Mouse (Mus musculus) midbrain, embryonic 10.5 days (tissue): ENCODE measurements around the gene Farp1. TPM values are rescaled to one million over a fixed set of nuclear protein-coding genes. Genes with fewer than 3 reads are reported as not detected.
"Not testable (repeated sequence)": the region's sequence is repeated elsewhere in the genome, so short reads cannot be mapped to it uniquely, and the experiment has no call there.

Source experiments
- DNase-seq: peaks from one replicate; pipeline ENCODE4 v3.0.0-alpha.2; 2017; ENCODE audit warnings: low spot score
- H3K27ac ChIP-seq: fragments of 300-500 bp; sonication (generic); replicated peaks from 2 replicates; pipeline ENCODE4 v1.5.1; 2016; ENCODE audit warnings: mild to moderate bottlenecking
- H3K27me3 ChIP-seq: fragments of 300-500 bp; sonication (generic); 2 replicates; pipeline ENCODE4 v1.6.1; 2016; ENCODE audit warnings: low read depth, mild to moderate bottlenecking; ENCODE audit not compliant: poor library complexity, severe bottlenecking
- H3K36me3 ChIP-seq: fragments of 300-500 bp; sonication (generic); 2 replicates; pipeline ENCODE4 v1.6.1; 2016; ENCODE audit warnings: mild to moderate bottlenecking, moderate library complexity
- H3K4me1 ChIP-seq: fragments of 300-500 bp; sonication (generic); 2 replicates; pipeline ENCODE4 v1.6.1; 2016
- H3K4me3 ChIP-seq: fragments of 300-500 bp; sonication (generic); 2 replicates; pipeline ENCODE4 v1.5.1; 2016; ENCODE audit warnings: mild to moderate bottlenecking, moderate library complexity
- H3K9me3 ChIP-seq: fragments of 300-500 bp; sonication (generic); replicated peaks from 2 replicates; pipeline ENCODE4 v1.6.1; 2016; ENCODE audit warnings: mild to moderate bottlenecking
- WGBS: fragments of 180-500 bp; shearing (Covaris S2); methylation state at CpG from one replicate; pipeline ENCODE4 v1.1.7; 2016; 5-methylcytosine and 5-hydroxymethylcytosine counted together
- polyA plus RNA-seq: library from polyadenylated mRNA; unstranded; fragments of >200 nt; fragmentation: Nextera tagmentation; extraction: Ambion mirVana; gene quantifications from 2 replicates; pipeline ENCODE4 v1.2.1, GENCODE M21; 2016

The Farp1 gene
- polyA plus RNA-seq, 1 experiment from 2014 or later, result 18.2 TPM

- no peak overlapping the region for H3K27ac ChIP-seq
- no peaks in the 10 kb centered on the region for H3K9me3 ChIP-seq
- no peak for DNase-seq
- 85% methylated on average over 8 of the region's 8 CpGs for WGBS
- no peaks in the 10 kb centered on the region for H3K27me3 ChIP-seq
- no peak overlapping the region for H3K4me3 ChIP-seq
- H3K36me3 ChIP-seq, result peaks cover 14% of the 10 kb centered on the region
- H3K4me1 ChIP-seq, result peaks cover 27% of the 10 kb centered on the region
Measured at GRCm38 (mm10) chr14:121112061-121112460, 77.1 kb downstream of the Farp1 start.

- 86% methylated on average over 6 of the region's 6 CpGs for WGBS
- no peak overlapping the region for H3K27ac ChIP-seq
- DNase-seq, result no peak
Measured at GRCm38 (mm10) chr14:121113785-121114184, 78.8 kb downstream of the Farp1 start.

DNA sequence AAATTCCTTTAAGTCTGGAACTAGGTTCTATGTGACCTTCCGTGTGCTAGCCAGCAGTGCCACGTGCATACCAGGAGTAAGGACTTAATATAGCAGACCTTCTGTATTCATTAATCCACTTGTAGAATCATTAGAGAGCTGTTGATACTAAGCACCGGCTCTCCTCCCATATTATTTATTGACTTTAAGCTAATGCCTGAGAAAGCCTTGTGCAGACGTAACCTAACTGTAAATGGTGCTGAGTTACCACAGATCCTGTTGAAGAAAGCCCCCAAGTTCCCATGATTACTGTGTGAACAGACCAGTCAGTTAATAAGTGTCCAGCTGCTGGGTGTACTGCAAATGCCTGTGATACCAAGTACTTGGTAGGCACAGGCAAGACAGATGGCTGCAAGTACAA lies 81.7 kb downstream of the Farp1 start:
- Histone ChIP-seq H3K9me3 (no peaks in the 10 kb centered on the region), H3K27ac (no peak overlapping the region), H3K27me3 (no peaks in the 10 kb centered on the region), H3K4me3 (no peak overlapping the region), H3K36me3 (peaks cover 21% of the 10 kb centered on the region), H3K4me1 (no peaks in the 10 kb centered on the region)
- WGBS, result 93% methylated on average over 4 of the region's 4 CpGs
- no peak for DNase-seq

More at GRCm38 (mm10) chr14:121113785-121114184, 78.8 kb downstream of the Farp1 start:
- peaks cover 11% of the 10 kb centered on the region for H3K4me1 ChIP-seq
- H3K9me3 ChIP-seq, result no peaks in the 10 kb centered on the region
- no peaks in the 10 kb centered on the region for H3K27me3 ChIP-seq
- no peak overlapping the region for H3K4me3 ChIP-seq
- peaks cover 14% of the 10 kb centered on the region for H3K36me3 ChIP-seq

DNA sequence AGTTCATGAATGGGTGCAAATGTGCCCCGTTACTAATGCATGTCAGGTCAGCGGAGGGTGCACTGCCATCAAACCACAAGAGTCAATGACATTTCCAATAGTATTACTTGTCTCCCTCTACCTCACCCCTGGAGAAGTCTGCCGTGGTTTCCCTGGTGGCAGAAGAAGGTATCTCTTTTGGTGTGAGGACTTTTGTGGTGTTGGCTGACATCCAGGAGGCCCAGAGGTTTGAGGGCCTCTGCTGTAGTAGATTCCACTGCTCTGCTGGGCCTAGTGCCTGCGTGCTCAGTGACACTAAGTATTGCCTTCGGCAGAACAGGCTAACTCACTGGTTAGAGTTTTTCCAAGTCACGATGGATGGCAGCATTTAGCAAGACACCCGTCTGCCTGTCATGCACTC lies 83.9 kb downstream of the Farp1 start:
- Histone ChIP-seq H3K9me3 (no peaks in the 10 kb centered on the region), H3K27ac (no peak overlapping the region), H3K36me3 (peaks cover 15% of the 10 kb centered on the region), H3K27me3 (no peaks in the 10 kb centered on the region), H3K4me3 (no peak overlapping the region), H3K4me1 (peaks cover 13% of the 10 kb centered on the region)
- WGBS, result 90% methylated on average over 7 of the region's 7 CpGs
- DNase-seq, result no peak

DNA sequence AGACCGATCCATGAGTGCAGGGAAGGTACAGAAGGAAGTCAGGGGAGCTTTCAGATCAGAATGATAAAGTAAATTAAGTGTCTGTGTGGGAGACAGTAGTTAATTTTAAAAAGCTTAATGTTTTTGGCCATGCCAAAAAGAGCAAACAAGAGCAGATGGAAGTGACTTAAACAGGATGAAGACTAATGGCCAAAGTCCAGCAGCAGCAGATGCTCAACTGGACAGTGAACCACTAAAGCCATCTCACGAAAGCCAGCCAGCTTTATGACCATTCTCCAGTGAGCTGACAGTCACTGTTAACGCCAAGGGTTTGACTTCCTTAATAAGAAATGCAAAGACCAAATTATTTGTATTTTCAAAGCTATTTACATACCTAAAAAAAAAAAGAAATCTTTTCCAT lies 86.7 kb downstream of the Farp1 start:
- no peak for DNase-seq
- peaks cover 17% of the 10 kb centered on the region for H3K4me1 ChIP-seq
- H3K27ac ChIP-seq, result no peak overlapping the region
- WGBS, result 89% methylated on average over 3 of the region's 3 CpGs
- H3K36me3 ChIP-seq, result 0 out of 2 replicates have a peak, but pooled peaks cover 8% of the 10 kb centered on the region
- H3K9me3 ChIP-seq, result no peaks in the 10 kb centered on the region
- H3K4me3 ChIP-seq, result no peak overlapping the region
- no peaks in the 10 kb centered on the region for H3K27me3 ChIP-seq

DNA sequence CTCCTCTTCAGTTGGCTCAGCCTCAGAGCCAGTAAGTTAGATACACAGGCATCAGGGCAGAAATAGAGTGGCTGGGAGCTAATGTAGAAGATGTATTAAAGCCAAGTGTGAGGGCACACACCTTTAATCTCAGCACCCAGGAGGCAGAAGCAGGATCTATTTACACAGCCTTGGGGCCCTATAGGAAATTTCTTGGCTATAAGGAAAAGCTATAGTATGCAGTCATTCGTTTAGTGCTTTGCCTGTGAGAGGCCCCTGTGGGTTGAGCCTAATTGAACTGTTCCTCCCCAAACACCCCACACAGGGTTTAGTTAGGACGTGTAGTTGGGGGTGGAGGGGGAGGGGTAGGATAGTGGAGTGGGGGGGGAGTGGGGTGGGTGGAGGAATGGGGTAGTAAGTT lies 87.9 kb downstream of the Farp1 start:
- no peak for DNase-seq
- H3K36me3 ChIP-seq, result 0 out of 2 replicates have a peak, but pooled peaks cover 8% of the 10 kb centered on the region
- peaks cover 17% of the 10 kb centered on the region for H3K4me1 ChIP-seq
- H3K27me3 ChIP-seq, result no peaks in the 10 kb centered on the region
- H3K9me3 ChIP-seq, result no peaks in the 10 kb centered on the region
- no peak overlapping the region for H3K27ac ChIP-seq
- WGBS, result 63% methylated on average over 2 of the region's 2 CpGs
- H3K4me3 ChIP-seq, result no peak overlapping the region

DNA sequence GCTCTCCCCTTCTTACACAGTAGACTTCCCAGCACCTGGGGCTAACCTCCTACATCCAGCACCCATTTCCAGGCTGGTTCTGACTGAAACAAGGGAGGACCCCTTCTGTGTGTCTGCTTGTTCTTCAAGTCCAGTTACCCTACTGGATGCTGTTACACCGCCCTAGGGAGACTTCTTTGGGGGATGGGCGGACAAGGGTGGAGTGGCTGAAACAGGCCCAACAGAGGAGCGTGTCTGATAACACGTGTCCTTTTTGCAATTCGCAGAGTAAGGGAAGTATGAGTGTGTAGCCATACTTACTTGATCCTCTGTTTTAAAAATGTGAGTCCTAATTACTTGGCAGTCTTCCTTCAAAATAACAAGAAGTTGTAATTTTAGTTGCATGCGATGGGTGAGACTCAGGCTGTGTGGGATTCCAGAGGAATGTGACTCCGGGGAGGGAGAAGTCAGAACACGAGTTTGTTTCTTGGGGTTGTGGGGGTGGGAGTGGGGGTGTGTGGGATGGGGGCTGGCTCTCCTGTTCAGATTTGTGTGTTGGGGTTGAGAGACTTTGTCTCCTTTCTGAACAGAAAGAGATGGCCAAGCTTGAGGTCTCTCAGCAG lies 89.5 kb downstream of the Farp1 start:
- peaks cover 28% of the 10 kb centered on the region for H3K4me1 ChIP-seq
- H3K4me3 ChIP-seq, result no peak overlapping the region
- no peaks in the 10 kb centered on the region for H3K9me3 ChIP-seq
- H3K36me3 ChIP-seq, result 0 out of 2 replicates have a peak, but pooled peaks cover 8% of the 10 kb centered on the region
- 91% methylated on average over 8 of the region's 8 CpGs for WGBS
- no peak for DNase-seq
- H3K27me3 ChIP-seq, result no peaks in the 10 kb centered on the region
- H3K27ac ChIP-seq, result no peak overlapping the region

- H3K27me3 ChIP-seq, result no peaks in the 10 kb centered on the region
- WGBS, result 93% methylated on average over 3 of the region's 3 CpGs
- peaks cover 29% of the 10 kb centered on the region for H3K4me1 ChIP-seq
- no peaks in the 10 kb centered on the region for H3K9me3 ChIP-seq
- no peaks in the 10 kb centered on the region for H3K36me3 ChIP-seq
- DNase-seq, result no peak
- no peak overlapping the region for H3K27ac ChIP-seq
- no peak overlapping the region for H3K4me3 ChIP-seq
Measured at GRCm38 (mm10) chr14:121125651-121126050, 90.7 kb downstream of the Farp1 start.

DNA sequence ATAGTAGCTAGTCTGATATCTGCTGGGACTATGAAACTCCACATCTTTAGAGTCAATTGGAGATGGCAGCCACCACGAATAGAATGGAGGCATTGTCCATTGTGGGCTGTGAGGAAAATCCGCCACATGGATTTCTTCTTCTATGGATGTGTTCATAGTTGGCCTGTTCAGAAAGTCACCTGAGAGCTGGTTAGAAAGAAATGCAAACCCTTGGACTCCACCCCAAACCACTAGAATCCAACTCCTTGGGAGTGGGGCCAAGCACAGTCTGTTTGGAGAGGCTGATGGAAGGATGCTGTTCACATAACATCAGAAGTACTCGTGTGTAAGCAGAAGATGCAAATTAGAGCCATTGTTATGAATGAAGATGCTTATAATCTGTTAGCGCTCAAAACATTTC lies 91.3 kb downstream of the Farp1 start:
- peaks cover 29% of the 10 kb centered on the region for H3K4me1 ChIP-seq
- 91% methylated on average over 4 of the region's 4 CpGs for WGBS

GRCm38 (mm10) chr14:121128858-121129800 lies 94.1 kb downstream of the Farp1 start:
- 40% methylated on average over 19 of the region's 20 CpGs for WGBS
- H3K36me3 ChIP-seq, result no peaks in the 10 kb centered on the region
- H3K27me3 ChIP-seq, result no peaks in the 10 kb centered on the region
- DNase-seq, result no peak
- no peaks in the 10 kb centered on the region for H3K9me3 ChIP-seq
- H3K4me3 ChIP-seq, result no peak overlapping the region
- peaks cover 16% of the 10 kb centered on the region for H3K4me1 ChIP-seq
- H3K27ac ChIP-seq, result peak overlapping the region; percentile 63

More for the DNA sequence above, 91.3 kb downstream of the Farp1 start:
- Histone ChIP-seq H3K27me3 (no peaks in the 10 kb centered on the region), H3K27ac (no peak overlapping the region), H3K9me3 (no peaks in the 10 kb centered on the region), H3K36me3 (no peaks in the 10 kb centered on the region), H3K4me3 (no peak overlapping the region)
- no peak for DNase-seq

DNA sequence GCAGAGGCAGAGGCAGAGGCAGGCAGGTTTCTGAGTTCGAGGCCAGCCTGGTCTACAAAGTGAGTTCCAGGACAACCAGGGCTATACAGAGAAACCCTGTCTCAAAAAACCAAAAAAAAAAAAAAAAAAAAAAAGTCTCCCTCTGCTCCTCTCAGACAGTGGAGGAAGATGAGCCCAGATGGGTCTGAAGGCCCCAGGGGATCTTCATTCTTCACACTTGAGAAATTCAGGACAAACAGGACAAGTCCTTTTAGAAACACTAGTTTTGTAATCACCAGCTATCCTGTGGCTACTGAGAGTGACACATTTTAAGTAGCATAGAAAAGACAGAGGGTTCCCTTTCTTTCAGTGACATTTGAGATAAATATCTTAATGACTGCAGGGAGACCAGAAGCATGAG lies 95.4 kb downstream of the Farp1 start:
- not testable (repeated sequence) for H3K9me3 ChIP-seq, H3K36me3 ChIP-seq, H3K27me3 ChIP-seq, DNase-seq, H3K27ac ChIP-seq, H3K4me3 ChIP-seq
- peaks cover 16% of the 10 kb centered on the region for H3K4me1 ChIP-seq
- 80% methylated on average over 1 of the region's 1 CpGs for WGBS

DNA sequence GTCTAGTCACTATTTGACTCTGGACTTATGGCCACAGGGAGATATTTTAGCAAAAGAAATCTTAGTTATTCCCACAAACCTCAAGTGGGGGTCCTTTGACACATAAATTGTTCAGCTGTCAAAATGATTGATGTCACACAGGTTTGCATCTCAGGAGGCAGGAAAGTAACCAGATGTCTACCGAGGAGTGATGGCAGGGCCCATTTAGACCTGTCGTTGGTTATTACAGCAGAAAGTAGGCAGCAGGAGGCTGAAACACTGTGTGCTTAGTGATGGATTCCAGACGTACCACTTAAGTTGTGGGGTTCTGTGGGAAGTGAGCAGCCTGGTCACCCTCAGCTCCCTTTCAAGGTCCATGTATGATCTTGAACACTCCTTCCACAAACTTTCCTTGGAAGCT lies 99.4 kb downstream of the Farp1 start:
- WGBS, result 78% methylated on average over 3 of the region's 3 CpGs
- Histone ChIP-seq H3K4me1 (peaks cover 2% of the 10 kb centered on the region), H3K27me3 (no peaks in the 10 kb centered on the region), H3K9me3 (no peaks in the 10 kb centered on the region), H3K4me3 (no peak overlapping the region), H3K27ac (no peak overlapping the region), H3K36me3 (0 out of 2 replicates have a peak, but pooled peaks cover 2% of the 10 kb centered on the region)
- no peak for DNase-seq
